Mouse (Mus musculus) effector memory CD4-positive, alpha-beta T cell, adult 5 months (primary cell): ENCODE data around the gene Dbf4. TPM values are rescaled to one million over a fixed set of nuclear protein-coding genes. Genes with fewer than 3 reads are reported as not detected.

Source experiments
- polyA plus RNA-seq: library from polyadenylated mRNA; unstranded; fragments of 100-300 nt; shearing (Covaris generic); gene quantifications from one replicate; pipeline ENCODE4 v1.2.1, GENCODE M21; 2017

Dbf4 gene
- 66.8 TPM for polyA plus RNA-seq

GRCm38 (mm10) chr5:8422157-8422931, at the start of gene Dbf4, which contains the start of gene Slc25a40:
Gene Dbf4 (minus strand): TSS chr5:8422716.
Gene Slc25a40 (plus strand): TSS chr5:8422850.

GRCm38 (mm10) chr5:8367614-8368327, 54.7 kb downstream of the Dbf4 start, which contains the start of gene Adam22:
Gene Adam22 (minus strand): TSS chr5:8368160.

Other genes with a start within 250 kb of the Dbf4 start
- 0.16 TPM for gene Adam22, start 54.6 kb downstream of the Dbf4 start, polyA plus RNA-seq
- gene Slc25a40, start 134 bp upstream of the Dbf4 start, polyA plus RNA-seq = 16.0 TPM
- 33.8 TPM for gene Rundc3b, start 200.2 kb upstream of the Dbf4 start, polyA plus RNA-seq
- gene Abcb1a, start 237.4 kb upstream of the Dbf4 start, polyA plus RNA-seq = 66.7 TPM